In genomic region chr6:34743946-34744345, GRCm38 (mm10) we compare ENCODE assay signal across 25 mouse cellular contexts. TPM values are rescaled to one million over a fixed set of nuclear protein-coding genes. Genes with fewer than 3 reads are reported as not detected.
A peak's percentile ranks its signal among the peaks of the same experiment; 100 is the strongest.
DNase-seq lines count a peak whose midpoint lies in the region; ATAC-seq and TF ChIP-seq lines count a peak whose summit lies in the region.
"Had no signal": no experiment of that assay in that cellular context is flagged by ENCODE, and none has a peak within 500 bp of the region (broad histone marks: within the 10 kb centered on the region; RNA-seq: fewer than 3 reads in every experiment).

No protein-coding gene starts in this region.

- no peak for TF ChIP-seq POLR2A in myocyte (IDR thresholded peaks at IDR 0.05; ENCODE audit: insufficient read length, low read depth)

- peak overlapping the region; percentile 78 for H3K27ac ChIP-seq in embryonic facial prominence, embryonic 13.5 days
- H3K27ac ChIP-seq in limb, embryonic 10.5 days: no peak overlapping the region
- H3K27ac ChIP-seq: forebrain, embryonic 13.5 days; heart, embryonic 15.5 days; hindbrain, embryonic 12.5 days; hindbrain, postnatal 0 days; intestine, embryonic 15.5 days; liver, embryonic 14.5 days; midbrain, embryonic 12.5 days; neural tube, embryonic 13.5 days had no signal

- no peak overlapping the region for H3K4me2 ChIP-seq in embryonic facial prominence, embryonic 13.5 days
- H3K4me2 ChIP-seq in myocyte (ENCODE audit: low read depth): peak overlapping the region; percentile 57
- H3K4me2 ChIP-seq: forebrain, embryonic 13.5 days; heart, embryonic 15.5 days; hindbrain, embryonic 12.5 days; intestine, embryonic 15.5 days; lung, embryonic 14.5 days; midbrain, embryonic 12.5 days; neural tube, embryonic 13.5 days had no signal

- peaks cover 34% of the 10 kb centered on the region for H3K4me1 ChIP-seq in embryonic facial prominence, embryonic 13.5 days
- no peaks in the 10 kb centered on the region for H3K4me1 ChIP-seq in limb, embryonic 10.5 days
- H3K4me1 ChIP-seq: forebrain, embryonic 13.5 days; heart, embryonic 15.5 days; hindbrain, embryonic 12.5 days; intestine, embryonic 15.5 days; midbrain, embryonic 12.5 days; neural tube, embryonic 13.5 days had no signal

- WGBS in embryonic facial prominence, embryonic 13.5 days: 53% methylated on average over 4 of the region's 4 CpGs
- 95% methylated on average over 4 of the region's 4 CpGs for WGBS in limb, embryonic 10.5 days

- no peak overlapping the region for H3K9ac ChIP-seq in embryonic facial prominence, embryonic 13.5 days
- H3K9ac ChIP-seq: forebrain, embryonic 13.5 days; heart, embryonic 15.5 days; hindbrain, embryonic 12.5 days; intestine, embryonic 15.5 days; liver, embryonic 14.5 days; lung, embryonic 14.5 days; midbrain, embryonic 12.5 days; neural tube, embryonic 13.5 days had no signal

- intact Hi-C loops in heart, postnatal 36 days (cut with DNase I): no loop called here

- H3K36me3 ChIP-seq in embryonic facial prominence, embryonic 13.5 days: peaks cover 51% of the 10 kb centered on the region
- H3K36me3 ChIP-seq in myocyte (ENCODE audit: control insufficient read depth, insufficient read depth): peaks cover 42% of the 10 kb centered on the region
- peaks cover 60% of the 10 kb centered on the region for H3K36me3 ChIP-seq in limb, embryonic 10.5 days
- H3K36me3 ChIP-seq: G1E had no signal

- peaks cover 63% of the 10 kb centered on the region for H3K79me2 ChIP-seq in myocyte (ENCODE audit: control insufficient read depth, insufficient read depth)

- H3K4me3 ChIP-seq in embryonic facial prominence, embryonic 13.5 days: no peak overlapping the region
- no peak overlapping the region for H3K4me3 ChIP-seq in myocyte
- H3K4me3 ChIP-seq in limb, embryonic 10.5 days: no peak overlapping the region
- H3K4me3 ChIP-seq: forebrain, embryonic 13.5 days; heart, embryonic 15.5 days; hindbrain, embryonic 12.5 days; intestine, embryonic 15.5 days; megakaryocyte, embryonic 14.5 days; midbrain, embryonic 12.5 days; neural tube, embryonic 13.5 days had no signal

- ATAC-seq in embryonic facial prominence, embryonic 13.5 days (ENCODE audit: insufficient number of reproducible peaks, insufficient read depth, low FRiP score, low TSS enrichment, low read depth): no peak
- ATAC-seq: forebrain, embryonic 13.5 days; hindbrain, postnatal 0 days; intestine, embryonic 15.5 days; Patski had no signal

- H3ac ChIP-seq in myocyte (ENCODE audit: control insufficient read depth, insufficient read length): no peak overlapping the region

- H3K27me3 ChIP-seq in embryonic facial prominence, embryonic 13.5 days: no peaks in the 10 kb centered on the region
- no peaks in the 10 kb centered on the region for H3K27me3 ChIP-seq in myocyte (ENCODE audit: control insufficient read depth, insufficient read depth, insufficient read length)
- H3K27me3 ChIP-seq in limb, embryonic 10.5 days (ENCODE audit: low read depth, poor library complexity, severe bottlenecking): no peaks in the 10 kb centered on the region
- H3K27me3 ChIP-seq: forebrain, embryonic 13.5 days; heart, embryonic 15.5 days; hindbrain, embryonic 12.5 days; intestine, embryonic 15.5 days; midbrain, embryonic 12.5 days; neural tube, embryonic 13.5 days; Patski had no signal

- peak; percentile 91 for DNase-seq in heart, adult 11 months
- DNase-seq in heart, postnatal 36 days: no peak
- DNase-seq in 3T3-L1 (ENCODE audit: low read depth, low spot score): peak; percentile 94
- DNase-seq in adrenal gland, postnatal 36 days: no peak
- DNase-seq in limb, embryonic 10.5 days (ENCODE audit: low spot score): no peak
- DNase-seq: adrenal gland, postnatal 25 days; cerebellum, adult 18-20 months; cerebellum, postnatal 14 days; kidney, adult 2 months; kidney, postnatal 4 days; lung, embryonic 14.5 days; lung, postnatal 4 days had no signal

- no peaks in the 10 kb centered on the region for H3K9me3 ChIP-seq in embryonic facial prominence, embryonic 13.5 days
- no peaks in the 10 kb centered on the region for H3K9me3 ChIP-seq in limb, embryonic 10.5 days (replicated peaks)
- H3K9me3 ChIP-seq: forebrain, embryonic 13.5 days; G1E; heart, embryonic 15.5 days; hindbrain, embryonic 12.5 days; intestine, embryonic 15.5 days; midbrain, embryonic 12.5 days; neural tube, embryonic 13.5 days had no signal

TF ChIP-seq in myocyte, 11 proteins besides CTCF, POLR2A, EP300 and RAD21:
- TF ChIP-seq USF1 (IDR thresholded peaks at IDR 0.05; ENCODE audit: low read depth) (peak; percentile 81), REST (IDR thresholded peaks at IDR 0.05; ENCODE audit: insufficient read depth, insufficient read length) (no peak), MAX (IDR thresholded peaks at IDR 0.05; ENCODE audit: low read depth) (no peak), CEBPB (IDR thresholded peaks at IDR 0.05; ENCODE audit: insufficient read depth, poor library complexity, severe bottlenecking) (no peak), TCF12 (IDR thresholded peaks at IDR 0.05; ENCODE audit: insufficient read depth, poor library complexity, severe bottlenecking) (no peak), E2F4 (IDR thresholded peaks at IDR 0.05; ENCODE audit: insufficient read depth) (no peak), TCF3 (IDR thresholded peaks at IDR 0.05; ENCODE audit: insufficient read length, low read depth) (no peak), MYOG (IDR thresholded peaks at IDR 0.05; ENCODE audit: control insufficient read depth in 1 of 3, insufficient read depth in 1 of 3, insufficient read length in 2 of 3, low read depth in 2 of 3) (no peak), SRF (IDR thresholded peaks at IDR 0.05; ENCODE audit: control insufficient read depth, insufficient read length, low read depth) (no peak)
TF ChIP-seq in myocyte: peak in this region for 1.

RNA-seq across cellular contexts. Expression of gene Agbl3, which starts 36.3 kb away (rescaled TPM):
- total RNA-seq in heart, postnatal 36 days (2021): 1 to 10 TPM; 3.1 to 3.9 TPM
- polyA plus RNA-seq in embryonic facial prominence, embryonic 13.5 days (2015; fragmentation: Nextera tagmentation; extraction: Ambion mirVana): 9.3 and 11.4 TPM in 2 replicates
- polyA plus RNA-seq in myocyte (2012; fragmentation: generic; extraction: Trizol): 3.6 TPM
- 10 to 100 TPM; 11.9 to 16.1 TPM for total RNA-seq in adrenal gland, postnatal 36 days (2021)
- 2.2 and 4.7 TPM in 2 replicates for polyA plus RNA-seq in limb, embryonic 10.5 days (2016; fragmentation: Nextera tagmentation; extraction: Ambion mirVana)
- polyA plus RNA-seq: G1E had no signal

Comparison
In these comparisons a context has a peak if more than half of its experiments do, and no peak if none do; other contexts are left out.
1. DNase-seq: peak in heart, adult 11 months (single experiment) and 3T3-L1 (single experiment); none in heart, postnatal 36 days (0 of 2), adrenal gland, postnatal 36 days (0 of 2) and limb, embryonic 10.5 days (single experiment).